Mouse (Mus musculus): ENCODE data around the gene Aldh2.

DNA sequence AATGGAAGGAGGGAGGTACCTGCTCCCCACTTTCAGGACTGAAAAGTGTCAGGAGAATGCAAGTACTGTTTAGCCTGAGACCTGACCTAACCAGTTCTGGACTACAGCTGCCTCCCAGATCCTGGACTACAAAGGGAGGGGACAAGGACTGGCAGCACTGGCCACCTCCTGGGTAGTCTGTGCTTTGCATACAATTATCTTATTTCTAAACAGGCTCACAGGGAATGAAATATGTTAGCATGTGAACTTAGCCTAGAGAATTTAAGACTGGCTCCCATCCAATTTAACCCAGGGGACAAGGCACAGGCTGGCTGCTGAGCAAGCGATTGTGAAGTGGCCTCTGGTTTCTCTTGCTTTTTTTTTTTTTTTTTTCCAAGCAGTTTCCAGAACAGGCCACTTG, 22.8 kb downstream of the Aldh2 start:
- TF ChIP-seq CTCF (IDR thresholded peaks at IDR 0.05; ENCODE audit: borderline replicate concordance, insufficient read depth, low read depth, low read length) (no peak), POLR2A (IDR thresholded peaks at IDR 0.05; ENCODE audit: borderline replicate concordance, insufficient read depth, low read length) (no peak)
